Mouse (Mus musculus) hindbrain, embryonic 11.5 days (tissue): ENCODE data around the gene Xlr5a. TPM values are rescaled to one million over a fixed set of nuclear protein-coding genes. Genes with fewer than 3 reads are reported as not detected.
A peak's percentile ranks its signal among the peaks of the same experiment; 100 is the strongest.
"Not testable (repeated sequence)": the region's sequence is repeated elsewhere in the genome, so short reads cannot be mapped to it uniquely, and the experiment has no call there.

Experiments used
- ATAC-seq: fragments of 200-750 bp; cut with Nextera tagmentation; 2 replicates; pipeline ENCODE4 v1.8.0; 2017; ENCODE audit warnings: mild to moderate bottlenecking, moderate TSS enrichment, moderate library complexity; ENCODE audit not compliant: low FRiP score
- DNase-seq: peaks from one replicate; pipeline ENCODE4 v3.0.0-alpha.2; 2015; ENCODE audit warnings: low spot score
- H3K27ac ChIP-seq: fragments of 300-500 bp; sonication (generic); 2 replicates; pipeline ENCODE4 v1.5.1; 2014; ENCODE audit warnings: mild to moderate bottlenecking, low read depth, low read length
- H3K27me3 ChIP-seq: fragments of 300-500 bp; sonication (generic); 2 replicates; pipeline ENCODE4 v1.6.1; 2014; ENCODE audit warnings: mild to moderate bottlenecking, low read length, moderate library complexity, mixed read lengths; ENCODE audit not compliant: control insufficient read depth, insufficient read depth
- H3K36me3 ChIP-seq: fragments of 300-500 bp; sonication (generic); 2 replicates; pipeline ENCODE4 v1.6.1; 2014; ENCODE audit warnings: mild to moderate bottlenecking, low read length, moderate library complexity, mixed read lengths; ENCODE audit not compliant: control insufficient read depth, insufficient read depth
- H3K4me1 ChIP-seq: fragments of 300-500 bp; sonication (generic); replicated peaks from 2 replicates; pipeline ENCODE4 v1.6.1; 2014; ENCODE audit warnings: low read length, mixed read lengths; ENCODE audit not compliant: control insufficient read depth, insufficient read depth
- H3K4me2 ChIP-seq: fragments of 300-500 bp; sonication (generic); replicated peaks from 2 replicates; pipeline ENCODE4 v1.6.1; 2014; ENCODE audit warnings: mild to moderate bottlenecking, low read depth, low read length
- H3K4me3 ChIP-seq: fragments of 300-500 bp; sonication (generic); 2 replicates; pipeline ENCODE4 v1.5.1; 2014; ENCODE audit warnings: low read depth, low read length
- H3K9ac ChIP-seq: fragments of 300-500 bp; sonication (generic); 2 replicates; pipeline ENCODE4 v1.6.1; 2014; ENCODE audit warnings: low read depth, low read length
- H3K9me3 ChIP-seq: fragments of 300-500 bp; sonication (generic); 2 replicates; pipeline ENCODE4 v1.6.1; 2016; ENCODE audit warnings: low read length; ENCODE audit not compliant: control insufficient read depth
- WGBS: fragments of 180-500 bp; shearing (Covaris S2); extraction: QIAGEN DNeasy Blood & Tissue Kit; methylation state at CpG from one replicate; pipeline ENCODE4 v1.1.7; 2014; 5-methylcytosine and 5-hydroxymethylcytosine counted together
- polyA plus RNA-seq: library from polyadenylated mRNA; unstranded; fragments of >200 nt; fragmentation: Nextera tagmentation; extraction: Ambion mirVana; gene quantifications from 2 replicates; pipeline ENCODE4 v1.2.1, GENCODE M21; 2014

Xlr5a gene
- polyA plus RNA-seq, 1 experiment from 2014 or later, result not detected

- H3K4me3 ChIP-seq, DNase-seq, ATAC-seq, H3K4me1 ChIP-seq, H3K9me3 ChIP-seq, H3K9ac ChIP-seq, H3K27ac ChIP-seq, H3K27me3 ChIP-seq, H3K36me3 ChIP-seq, H3K4me2 ChIP-seq: not testable (repeated sequence)
- 79% methylated on average over 13 of the region's 13 CpGs for WGBS
These were observed 195.8 kb downstream of the Xlr5a start, which contains the start of gene Xlr3a for GRCm38 (mm10) chrX:73096941-73097508. TSS of gene Xlr3a (minus strand) at chrX:73097095.

GRCm38 (mm10) chrX:73082267-73083055 lies 210.3 kb downstream of the Xlr5a start, which contains the start of gene Xlr4a:
TSS of gene Xlr4a (minus strand) at chrX:73082478.
- not testable (repeated sequence) for DNase-seq, H3K4me2 ChIP-seq, H3K27ac ChIP-seq, H3K36me3 ChIP-seq, H3K9me3 ChIP-seq, H3K9ac ChIP-seq, H3K4me3 ChIP-seq, H3K4me1 ChIP-seq, H3K27me3 ChIP-seq, ATAC-seq
- 83% methylated on average over 19 of the region's 19 CpGs for WGBS

- H3K4me2 ChIP-seq, H3K9ac ChIP-seq, ATAC-seq, H3K9me3 ChIP-seq, H3K4me3 ChIP-seq, H3K27me3 ChIP-seq, H3K36me3 ChIP-seq, H3K27ac ChIP-seq, DNase-seq, H3K4me1 ChIP-seq: not testable (repeated sequence)
- WGBS, result no CpG with 5 or more reads among the region's 5 CpGs
These were observed 225.9 kb downstream of the Xlr5a start for GRCm38 (mm10) chrX:73066765-73067312.

- WGBS, result 30% methylated on average over 7 of the region's 7 CpGs
- no peak for DNase-seq
- Histone ChIP-seq H3K27me3 (no peaks in the 10 kb centered on the region), H3K4me1 (no peaks in the 10 kb centered on the region), H3K4me2 (peak within 1 kb of the TSS; percentile 38), H3K9me3 (no peaks in the 10 kb centered on the region), H3K9ac (peak within 1 kb of the TSS; percentile 48; the same call in 1 of the 2 replicates), H3K27ac (no peak within 1 kb of the TSS), H3K4me3 (peak within 1 kb of the TSS; percentile 16), H3K36me3 (no peaks in the 10 kb centered on the region)
- peak; percentile 71 for ATAC-seq
These were observed 228.4 kb downstream of the Xlr5a start, which contains the start of gene Pnma3 for GRCm38 (mm10) chrX:73064415-73064793. TSS of gene Pnma3 (plus strand) at chrX:73064787.

- WGBS, result 47% methylated on average over 20 of the region's 24 CpGs
- no peaks in the 10 kb centered on the region for H3K36me3 ChIP-seq
- no peaks in the 10 kb centered on the region for H3K9me3 ChIP-seq
- no peak overlapping the region for H3K27ac ChIP-seq
- peak overlapping the region; percentile 38 for H3K4me2 ChIP-seq
- peak overlapping the region; percentile 16 for H3K4me3 ChIP-seq
- peak; percentile 60 for DNase-seq
- no peaks in the 10 kb centered on the region for H3K4me1 ChIP-seq
- peak; percentile 84 for ATAC-seq
- H3K27me3 ChIP-seq, result no peaks in the 10 kb centered on the region
- H3K9ac ChIP-seq, result peak overlapping the region; percentile 48; the same call in 1 of the 2 replicates
These were observed 229.0 kb downstream of the Xlr5a start for GRCm38 (mm10) chrX:73063512-73064414.

- Histone ChIP-seq H3K4me3 (no peak overlapping the region), H3K4me1 (no peaks in the 10 kb centered on the region), H3K27ac (no peak overlapping the region), H3K9me3 (no peaks in the 10 kb centered on the region), H3K36me3 (no peaks in the 10 kb centered on the region), H3K9ac (no peak overlapping the region), H3K27me3 (no peaks in the 10 kb centered on the region), H3K4me2 (no peak overlapping the region)
- DNase-seq (no peak), ATAC-seq (no peak)
- 58% methylated on average over 5 of the region's 5 CpGs for WGBS
These were observed 230.5 kb downstream of the Xlr5a start for GRCm38 (mm10) chrX:73062323-73062722.

- Histone ChIP-seq H3K27ac (no peak overlapping the region), H3K4me2 (no peak overlapping the region), H3K4me3 (no peak overlapping the region), H3K27me3 (no peaks in the 10 kb centered on the region), H3K9me3 (no peaks in the 10 kb centered on the region), H3K4me1 (no peaks in the 10 kb centered on the region), H3K36me3 (no peaks in the 10 kb centered on the region), H3K9ac (no peak overlapping the region)
- ATAC-seq (no peak), DNase-seq (no peak)
- WGBS, result 84% methylated on average over 1 of the region's 1 CpGs
These were observed 231.2 kb downstream of the Xlr5a start for GRCm38 (mm10) chrX:73061528-73061927.
